ENCODE assay signal across 27 mouse cellular contexts in the genomic region with DNA sequence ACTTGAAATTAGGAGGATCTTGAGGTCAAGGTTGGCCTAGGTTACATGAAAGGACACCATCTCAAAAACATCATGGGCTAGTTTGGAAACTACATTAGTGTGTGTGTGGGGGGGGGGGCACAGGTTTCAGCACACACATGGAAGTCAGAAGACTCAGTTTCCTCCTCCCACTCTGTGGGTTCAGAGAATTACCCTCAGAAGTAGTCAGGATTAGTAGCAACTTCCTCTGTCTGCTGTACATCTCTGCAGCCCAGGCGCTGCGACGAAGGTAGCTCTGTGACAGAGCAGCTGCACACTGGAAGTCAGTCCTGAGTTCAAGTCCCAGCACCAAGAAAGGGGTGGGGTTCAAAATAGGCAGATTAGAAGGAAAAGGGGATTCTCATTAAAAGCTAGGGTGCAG. TPM values are rescaled to one million over a fixed set of nuclear protein-coding genes. Genes with fewer than 3 reads are reported as not detected.
DNase-seq lines count a peak whose midpoint lies in the region; ATAC-seq lines count a peak whose summit lies in the region.
"Had no signal": no experiment of that assay in that cellular context is flagged by ENCODE, and none has a peak within 500 bp of the region (broad histone marks: within the 10 kb centered on the region; RNA-seq: fewer than 3 reads in every experiment).

No protein-coding gene starts in this region.

- H3K27me3 ChIP-seq in neural tube, embryonic 15.5 days (replicated peaks), result no peaks in the 10 kb centered on the region
- H3K27me3 ChIP-seq: embryonic facial prominence, embryonic 13.5 days; forebrain, embryonic 15.5 days; heart, embryonic 15.5 days; limb, embryonic 12.5 days; liver, embryonic 15.5 days; midbrain, embryonic 13.5 days had no signal

- H3K9me3 ChIP-seq in neural tube, embryonic 15.5 days (replicated peaks), result no peaks in the 10 kb centered on the region
- H3K9me3 ChIP-seq: embryonic facial prominence, embryonic 13.5 days; forebrain, embryonic 10.5 days; forebrain, embryonic 15.5 days; heart, embryonic 10.5 days; heart, embryonic 15.5 days; limb, embryonic 12.5 days; liver, embryonic 15.5 days; midbrain, embryonic 13.5 days had no signal

- peak; percentile 40 for DNase-seq in lung, postnatal 36 days
- DNase-seq in lung, postnatal 25 days (ENCODE audit: low spot score), result no peak
- peak; percentile 63 for DNase-seq in induced T-regulatory cell, adult 2 months (ENCODE audit: low read depth)
- DNase-seq in embryo, embryonic 11 days, result no peak
- DNase-seq in adrenal gland, adult 8-10 months, result no peak
- DNase-seq in embryo, embryonic 10 days (ENCODE audit: low spot score), result no peak
- DNase-seq: adrenal gland, adult 2 months; cerebellum, adult 8-10 months; cerebellum, postnatal 25 days; gastrocnemius, adult 2 months; kidney, adult 9 months; kidney, postnatal 10 days; layer of hippocampus, adult 9-11 months; lung, embryonic 14.5 days; lung, postnatal 14 days had no signal

- peak; percentile 81 for ATAC-seq in CD4-positive, CD25-positive, alpha-beta regulatory T cell, adult 4 months
- ATAC-seq in neural tube, embryonic 15.5 days (ENCODE audit: low FRiP score), result no peak
- ATAC-seq: forebrain, embryonic 15.5 days; hindbrain, postnatal 0 days; intestine, postnatal 0 days; midbrain, embryonic 13.5 days had no signal

- no peak overlapping the region for H3K4me2 ChIP-seq in neural tube, embryonic 15.5 days
- H3K4me2 ChIP-seq: embryonic facial prominence, embryonic 13.5 days; forebrain, embryonic 15.5 days; heart, embryonic 15.5 days; limb, embryonic 12.5 days; liver, embryonic 15.5 days; lung, embryonic 14.5 days; midbrain, embryonic 13.5 days had no signal

- H3K27ac ChIP-seq in neural tube, embryonic 15.5 days (replicated peaks), result peak overlapping the region; percentile 13; the same call in 1 of the 2 replicates
- H3K27ac ChIP-seq: embryonic facial prominence, embryonic 13.5 days; forebrain, embryonic 10.5 days; forebrain, embryonic 15.5 days; gastrocnemius, adult 2 months; heart, embryonic 10.5 days; heart, embryonic 15.5 days; hindbrain, postnatal 0 days; limb, embryonic 12.5 days; liver, embryonic 15.5 days; midbrain, embryonic 13.5 days had no signal

- 95% methylated on average over 3 of the region's 3 CpGs for WGBS in neural tube, embryonic 15.5 days

- no peaks in the 10 kb centered on the region for H3K36me3 ChIP-seq in neural tube, embryonic 15.5 days
- H3K36me3 ChIP-seq: embryonic facial prominence, embryonic 13.5 days; forebrain, embryonic 10.5 days; forebrain, embryonic 15.5 days; heart, embryonic 10.5 days; heart, embryonic 15.5 days; limb, embryonic 12.5 days; liver, embryonic 15.5 days; midbrain, embryonic 13.5 days had no signal

- no peak overlapping the region for H3K9ac ChIP-seq in neural tube, embryonic 15.5 days (replicated peaks)
- H3K9ac ChIP-seq: embryonic facial prominence, embryonic 13.5 days; forebrain, embryonic 15.5 days; heart, embryonic 15.5 days; limb, embryonic 12.5 days; liver, embryonic 15.5 days; lung, embryonic 14.5 days; midbrain, embryonic 13.5 days had no signal

- no peak overlapping the region for H3K4me3 ChIP-seq in neural tube, embryonic 15.5 days (replicated peaks)
- H3K4me3 ChIP-seq: embryonic facial prominence, embryonic 13.5 days; forebrain, embryonic 10.5 days; forebrain, embryonic 15.5 days; gastrocnemius, adult 2 months; heart, embryonic 10.5 days; heart, embryonic 15.5 days; limb, embryonic 12.5 days; liver, embryonic 15.5 days; midbrain, embryonic 13.5 days had no signal

- H3K4me1 ChIP-seq in neural tube, embryonic 15.5 days, result peaks cover 18% of the 10 kb centered on the region

RNA-seq across cellular contexts. Expression of a gene that starts 32.2 kb away (rescaled TPM):
- 10 to 100 TPM; 25.1 to 27.5 TPM for polyA plus RNA-seq in CD4-positive, CD25-positive, alpha-beta regulatory T cell, adult 4 months (2017; shearing (Covaris generic))
- polyA plus RNA-seq in neural tube, embryonic 15.5 days (2015; fragmentation: Nextera tagmentation; extraction: Ambion mirVana), result 23.7 and 28.4 TPM in 2 replicates
- total RNA-seq in adrenal gland, adult 8-10 months (2022), result 1 to 10 TPM; 2.0 to 2.3 (median 2.1) TPM

Comparison
In these comparisons a context has a peak if more than half of its experiments do, and no peak if none do; other contexts are left out.
1. DNase-seq: peak in lung, postnatal 36 days (single experiment) and induced T-regulatory cell, adult 2 months (single experiment); none in lung, postnatal 25 days (single experiment), embryo, embryonic 11 days (single experiment), adrenal gland, adult 8-10 months (single experiment) and embryo, embryonic 10 days (single experiment).